Mouse (Mus musculus): ENCODE measurements at regions not wholly inside any gene's neighbourhood (a gene's known extent, or its start where the extent isn't known, plus 50 kb on each side); places are given as distances from the start of the nearest gene placed in this dataset.

- DNase-seq (ENCODE audit: low spot score in 2 of 2): no peak
Measured at GRCm38 (mm10) chr9:85452196-85452857, 125.2 kb upstream of the Tent5a start.

- DNase-seq (ENCODE audit: low spot score in 2 of 2): no peak
Measured at GRCm38 (mm10) chr9:85451349-85451748, 124.2 kb upstream of the Tent5a start.

GRCm38 (mm10) chr9:85450877-85451276 lies 123.7 kb upstream of the Tent5a start:
- DNase-seq (ENCODE audit: low spot score in 2 of 2): no peak

GRCm38 (mm10) chr9:85449493-85449892 lies 122.3 kb upstream of the Tent5a start:
- DNase-seq (ENCODE audit: low spot score in 2 of 2): no peak

GRCm38 (mm10) chr9:85442761-85443505 lies 115.8 kb upstream of the Tent5a start:
- DNase-seq (ENCODE audit: low spot score in 2 of 2): no peak

- DNase-seq (ENCODE audit: low spot score in 2 of 2): no peak
Measured at GRCm38 (mm10) chr9:85439664-85440063, 112.5 kb upstream of the Tent5a start.

- DNase-seq (ENCODE audit: low spot score in 2 of 2): no peak
Measured at GRCm38 (mm10) chr9:85432220-85432619, 105.1 kb upstream of the Tent5a start.

- DNase-seq (ENCODE audit: low spot score in 2 of 2): no peak
Measured at GRCm38 (mm10) chr9:85426809-85427208, 99.7 kb upstream of the Tent5a start.

GRCm38 (mm10) chr9:85423908-85424307 lies 96.8 kb upstream of the Tent5a start:
- no peak for DNase-seq (ENCODE audit: low spot score in 2 of 2)

GRCm38 (mm10) chr9:85414391-85414790 lies 87.2 kb upstream of the Tent5a start:
- no peak for DNase-seq (ENCODE audit: low spot score in 2 of 2)

- no peak for DNase-seq (ENCODE audit: low spot score in 2 of 2)
Measured at GRCm38 (mm10) chr9:85413813-85414212, 86.7 kb upstream of the Tent5a start.

- no peak for DNase-seq (ENCODE audit: low spot score in 2 of 2)
Measured at GRCm38 (mm10) chr9:85410643-85411296, 83.6 kb upstream of the Tent5a start.

- no peak for DNase-seq (ENCODE audit: low spot score in 2 of 2)
Measured at GRCm38 (mm10) chr9:85409974-85410506, 82.9 kb upstream of the Tent5a start.

- DNase-seq (ENCODE audit: low spot score in 2 of 2): no peak
Measured at GRCm38 (mm10) chr9:85408461-85408860, 81.3 kb upstream of the Tent5a start.

- no peak for DNase-seq (ENCODE audit: low spot score in 2 of 2)
Measured at GRCm38 (mm10) chr9:85407592-85407991, 80.4 kb upstream of the Tent5a start.

- DNase-seq (ENCODE audit: low spot score in 2 of 2): no peak
Measured at GRCm38 (mm10) chr9:85401736-85402135, 74.6 kb upstream of the Tent5a start.

GRCm38 (mm10) chr9:85400600-85401313 lies 73.6 kb upstream of the Tent5a start:
- DNase-seq (ENCODE audit: low spot score in 2 of 2): no peak

- DNase-seq (ENCODE audit: low spot score in 2 of 2): no peak
Measured at GRCm38 (mm10) chr9:85394975-85395374, 67.8 kb upstream of the Tent5a start.

GRCm38 (mm10) chr9:85391283-85391682 lies 64.1 kb upstream of the Tent5a start:
- DNase-seq (ENCODE audit: low spot score in 2 of 2): no peak

- no peak for DNase-seq (ENCODE audit: low spot score in 2 of 2)
Measured at GRCm38 (mm10) chr9:85388775-85389393, 61.7 kb upstream of the Tent5a start.

- no peak for DNase-seq (ENCODE audit: low spot score in 2 of 2)
Measured at GRCm38 (mm10) chr9:85382413-85382812, 55.3 kb upstream of the Tent5a start.
